Mouse (Mus musculus): ENCODE results near the gene Pde4b.

GRCm38 (mm10) chr4:102573361-102573781 lies 486.0 kb downstream of the Pde4b start:
- TF ChIP-seq CTCF (IDR thresholded peaks at IDR 0.05; ENCODE audit: control insufficient read depth, insufficient read depth, insufficient read length) (no peak), MYOG (IDR thresholded peaks at IDR 0.05; ENCODE audit: control insufficient read depth, extremely low read depth, insufficient read length) (no peak), USF1 (IDR thresholded peaks at IDR 0.05; ENCODE audit: low read depth) (no peak), FOSL1 (IDR thresholded peaks at IDR 0.05; ENCODE audit: insufficient read depth, low read length, poor library complexity, severe bottlenecking) (no peak), MAX (IDR thresholded peaks at IDR 0.05) (no peak), MYOD1 (IDR thresholded peaks at IDR 0.05; ENCODE audit: control insufficient read depth, insufficient read length, low read depth) (no peak), CEBPB (IDR thresholded peaks at IDR 0.05; ENCODE audit: low read depth) (no peak)

Data from C2C12 (cell line).